In genomic region chr2:26661768-26662508, GRCm38 (mm10) we compare ENCODE assay signal across 8 mouse cellular contexts. TPM values are rescaled to one million over a fixed set of nuclear protein-coding genes. Genes with fewer than 3 reads are reported as not detected.
DNase-seq lines count a peak whose midpoint lies in the region; ATAC-seq lines count a peak whose summit lies in the region.

No protein-coding gene starts in this region.

- H3K9me3 ChIP-seq in kidney, embryonic 14.5 days (ENCODE audit: control insufficient read depth, low read length) = no peaks in the 10 kb centered on the region
- H3K9me3 ChIP-seq in embryonic facial prominence, embryonic 15.5 days (replicated peaks) = no peaks in the 10 kb centered on the region
- no peaks in the 10 kb centered on the region for H3K9me3 ChIP-seq in limb, embryonic 10.5 days (replicated peaks)
- H3K9me3 ChIP-seq in neural tube, embryonic 14.5 days (ENCODE audit: control insufficient read depth, low read length) = no peaks in the 10 kb centered on the region

- no peak for DNase-seq in kidney, postnatal 36 days
- DNase-seq in limb, embryonic 10.5 days (ENCODE audit: low spot score) = no peak
- DNase-seq in adrenal gland, adult (ENCODE audit: inconsistent age in 2 of 2, low spot score in 1 of 2) = no peak
- DNase-seq in c-Kit-positive CD71-positive TER-119-positive erythroid progenitor cells, embryonic 14.5 days (ENCODE audit: low spot score) = no peak
- no peak for DNase-seq in urinary bladder, postnatal 4 days (ENCODE audit: low spot score in 2 of 2)

- H3K9ac ChIP-seq in kidney, embryonic 14.5 days (ENCODE audit: low read depth, low read length) = no peak overlapping the region
- no peak overlapping the region for H3K9ac ChIP-seq in embryonic facial prominence, embryonic 15.5 days
- H3K9ac ChIP-seq in neural tube, embryonic 14.5 days (replicated peaks; ENCODE audit: low read depth, low read length) = peak overlapping the region; percentile 47; the same call in 1 of the 2 replicates

- peak overlapping the region; percentile 34 for H3K4me3 ChIP-seq in kidney, embryonic 14.5 days (ENCODE audit: low read length)
- H3K4me3 ChIP-seq in embryonic facial prominence, embryonic 15.5 days (replicated peaks) = peak overlapping the region; percentile 27
- H3K4me3 ChIP-seq in limb, embryonic 10.5 days = peak overlapping the region; percentile 41
- H3K4me3 ChIP-seq in neural tube, embryonic 14.5 days (ENCODE audit: low read depth, low read length) = peak overlapping the region; percentile 24

- 0 out of 2 replicates have a peak, but pooled peaks cover 5% of the 10 kb centered on the region for H3K4me1 ChIP-seq in kidney, embryonic 14.5 days (ENCODE audit: control insufficient read depth, insufficient read depth, low read length)
- 0 out of 2 replicates have a peak, but pooled peaks cover 6% of the 10 kb centered on the region for H3K4me1 ChIP-seq in embryonic facial prominence, embryonic 15.5 days
- H3K4me1 ChIP-seq in limb, embryonic 10.5 days = peaks cover 11% of the 10 kb centered on the region
- peaks cover 4% of the 10 kb centered on the region; the same call in 1 of the 2 replicates for H3K4me1 ChIP-seq in neural tube, embryonic 14.5 days (ENCODE audit: control insufficient read depth, insufficient read depth, low read length)

- WGBS in kidney, embryonic 14.5 days = 44% methylated on average over 29 of the region's 29 CpGs
- WGBS in embryonic facial prominence, embryonic 15.5 days = 41% methylated on average over 29 of the region's 29 CpGs
- 49% methylated on average over 29 of the region's 29 CpGs for WGBS in limb, embryonic 10.5 days
- WGBS in neural tube, embryonic 14.5 days = 46% methylated on average over 29 of the region's 29 CpGs

- H3K27ac ChIP-seq in kidney, embryonic 14.5 days (ENCODE audit: low read depth, low read length) = no peak overlapping the region
- H3K27ac ChIP-seq in embryonic facial prominence, embryonic 15.5 days (replicated peaks) = no peak overlapping the region
- H3K27ac ChIP-seq in limb, embryonic 10.5 days = no peak overlapping the region
- no peak overlapping the region for H3K27ac ChIP-seq in neural tube, embryonic 14.5 days (ENCODE audit: low read depth, low read length)

- H3K36me3 ChIP-seq in kidney, embryonic 14.5 days (ENCODE audit: control insufficient read depth, insufficient read depth, low read length) = no peaks in the 10 kb centered on the region
- no peaks in the 10 kb centered on the region for H3K36me3 ChIP-seq in embryonic facial prominence, embryonic 15.5 days
- H3K36me3 ChIP-seq in limb, embryonic 10.5 days = no peaks in the 10 kb centered on the region
- H3K36me3 ChIP-seq in neural tube, embryonic 14.5 days (ENCODE audit: control insufficient read depth, insufficient read depth, low read length) = no peaks in the 10 kb centered on the region

- H3K4me2 ChIP-seq in kidney, embryonic 14.5 days (replicated peaks; ENCODE audit: low read depth, low read length) = peak overlapping the region; percentile 65
- H3K4me2 ChIP-seq in embryonic facial prominence, embryonic 15.5 days (replicated peaks) = peak overlapping the region; percentile 54
- H3K4me2 ChIP-seq in neural tube, embryonic 14.5 days (ENCODE audit: low read depth, low read length) = peak overlapping the region; percentile 62

- ATAC-seq in kidney, embryonic 14.5 days (ENCODE audit: low FRiP score, low TSS enrichment) = peak; percentile 60; the same call in 1 of the 2 replicates
- ATAC-seq in embryonic facial prominence, embryonic 15.5 days (ENCODE audit: insufficient number of reproducible peaks, low FRiP score, low TSS enrichment, low read depth) = no peak
- ATAC-seq in neural tube, embryonic 14.5 days (ENCODE audit: low read depth) = no peak; the same call in 1 of the 2 replicates

- H3K27me3 ChIP-seq in kidney, embryonic 14.5 days (ENCODE audit: control insufficient read depth, insufficient read depth, low read length) = no peaks in the 10 kb centered on the region
- no peaks in the 10 kb centered on the region for H3K27me3 ChIP-seq in embryonic facial prominence, embryonic 15.5 days
- peaks cover 19% of the 10 kb centered on the region; the same call in 1 of the 2 replicates for H3K27me3 ChIP-seq in limb, embryonic 10.5 days (ENCODE audit: low read depth, poor library complexity, severe bottlenecking)
- no peaks in the 10 kb centered on the region for H3K27me3 ChIP-seq in neural tube, embryonic 14.5 days (ENCODE audit: control insufficient read depth, insufficient read depth, low read length)

RNA-seq across cellular contexts. Expression of gene Lcn4, which starts 9.1 kb away (rescaled TPM):
- polyA plus RNA-seq in kidney, embryonic 14.5 days (2014; fragmentation: Nextera tagmentation; extraction: Ambion mirVana) = not detected in 2 replicates
- not detected in 2 replicates for polyA plus RNA-seq in embryonic facial prominence, embryonic 15.5 days (2015; fragmentation: Nextera tagmentation; extraction: Ambion mirVana)
- polyA plus RNA-seq in limb, embryonic 10.5 days (2016; fragmentation: Nextera tagmentation; extraction: Ambion mirVana) = not detected in 2 replicates
- polyA plus RNA-seq in neural tube, embryonic 14.5 days (2014; fragmentation: Nextera tagmentation; extraction: Ambion mirVana) = not detected in 2 replicates

RNA-seq across cellular contexts. Expression of gene Fam69b, which starts 33.7 kb away (rescaled TPM):
- 30.3 and 39.1 TPM in 2 replicates for polyA plus RNA-seq in kidney, embryonic 14.5 days (2014; fragmentation: Nextera tagmentation; extraction: Ambion mirVana)
- polyA plus RNA-seq in embryonic facial prominence, embryonic 15.5 days (2015; fragmentation: Nextera tagmentation; extraction: Ambion mirVana) = 44.0 and 48.6 TPM in 2 replicates
- 31.3 and 43.3 TPM in 2 replicates for polyA plus RNA-seq in limb, embryonic 10.5 days (2016; fragmentation: Nextera tagmentation; extraction: Ambion mirVana)
- 123 and 139 TPM in 2 replicates for polyA plus RNA-seq in neural tube, embryonic 14.5 days (2014; fragmentation: Nextera tagmentation; extraction: Ambion mirVana)

RNA-seq across cellular contexts. Expression of gene Agpat2, which starts 57.7 kb away (rescaled TPM):
- 30.0 and 41.4 TPM in 2 replicates for polyA plus RNA-seq in kidney, embryonic 14.5 days (2014; fragmentation: Nextera tagmentation; extraction: Ambion mirVana)
- polyA plus RNA-seq in embryonic facial prominence, embryonic 15.5 days (2015; fragmentation: Nextera tagmentation; extraction: Ambion mirVana) = 31.7 and 32.2 TPM in 2 replicates
- 13.2 and 14.5 TPM in 2 replicates for polyA plus RNA-seq in limb, embryonic 10.5 days (2016; fragmentation: Nextera tagmentation; extraction: Ambion mirVana)
- polyA plus RNA-seq in neural tube, embryonic 14.5 days (2014; fragmentation: Nextera tagmentation; extraction: Ambion mirVana) = 2.7 and 4.1 TPM in 2 replicates
